Mouse (Mus musculus) B cell, adult 62 days (primary cell): ENCODE measurements around the gene Tmem40. TPM values are rescaled to one million over a fixed set of nuclear protein-coding genes. Genes with fewer than 3 reads are reported as not detected.

Source experiments
- total RNA-seq: library from RNA; stranded (reverse); gene quantifications from 4 replicates; pipeline ENCODE4 v1.2.4, GENCODE M21; 2023

The Tmem40 gene
- total RNA-seq = 0.92 TPM in 1 of 4 replicates, not detected in the others

DNA sequence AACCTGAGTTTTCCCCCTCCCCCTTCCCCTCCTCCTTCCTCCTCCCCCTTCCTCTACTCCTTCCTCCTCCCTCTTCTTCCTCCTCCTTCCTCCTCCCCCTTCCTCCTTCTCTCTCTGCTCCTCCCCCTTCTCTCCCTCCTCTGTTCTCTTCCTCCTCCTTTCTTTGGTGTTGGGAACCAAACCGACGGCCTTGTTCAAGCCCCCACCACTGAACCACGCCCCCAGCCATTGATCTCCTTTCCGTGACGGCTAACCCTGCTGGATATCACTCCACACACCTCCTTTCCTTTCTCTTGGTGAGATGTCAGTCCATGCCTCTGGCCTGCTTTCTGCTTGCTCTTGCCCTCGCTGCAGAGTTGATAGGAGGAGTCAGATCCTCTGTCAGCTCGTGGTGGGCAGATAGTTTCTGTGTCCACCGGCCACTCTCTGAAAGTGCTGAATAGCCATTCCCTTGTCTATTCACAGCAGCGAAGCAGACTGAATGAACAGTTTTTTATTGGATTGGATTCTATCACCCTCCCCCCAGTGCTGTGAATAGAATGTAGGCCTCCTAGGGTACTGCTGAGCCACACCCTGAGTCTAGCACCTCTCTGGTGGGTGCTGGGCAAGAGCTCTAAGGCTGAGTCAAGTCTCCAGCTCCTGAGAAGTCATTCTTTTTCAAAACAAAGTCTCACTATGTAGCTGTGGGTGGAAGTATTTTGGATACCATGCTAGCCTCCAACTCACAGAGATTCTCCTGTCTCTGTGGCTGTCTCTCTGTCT, at the start of gene Tmem40:
Tmem40 (minus strand) TSS at position 416 of the 762 bp plus-strand sequence.

DNA sequence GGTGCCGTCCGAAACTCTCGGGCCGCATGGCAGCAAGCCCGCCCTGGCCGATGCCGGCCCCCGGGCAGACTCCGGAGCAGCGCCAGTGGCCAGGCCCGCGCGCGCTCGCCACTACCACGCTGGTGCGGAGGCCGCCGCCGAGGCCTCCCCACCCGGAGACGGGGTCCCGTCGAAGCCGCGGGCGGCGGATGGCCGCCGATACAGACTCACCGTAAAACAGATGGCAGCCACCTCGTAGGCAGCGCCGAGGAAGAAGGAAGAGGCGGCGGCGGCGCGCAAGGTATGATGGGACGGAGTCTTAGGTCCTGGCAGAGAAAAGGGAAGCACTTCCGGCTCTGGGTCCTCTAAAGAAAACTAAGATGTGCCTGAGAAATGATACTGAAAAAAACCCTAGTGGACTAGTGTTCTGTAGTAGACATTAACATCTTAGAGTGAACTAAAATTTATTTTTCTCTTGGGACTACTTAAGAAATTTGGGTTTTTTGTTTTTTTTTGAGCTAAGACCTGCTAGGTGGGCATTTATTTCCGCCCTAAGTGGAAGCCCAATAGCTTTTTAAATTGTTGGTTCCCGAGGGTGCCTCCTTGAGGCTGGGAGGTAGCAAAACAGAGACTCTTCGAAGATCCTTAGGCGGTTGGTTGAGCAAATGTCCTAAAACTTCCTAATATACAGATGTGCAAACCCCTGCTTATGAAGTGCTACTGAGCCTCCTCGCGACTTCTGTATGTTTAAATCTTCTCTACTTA, 46.5 kb upstream of the Tmem40 start, which contains the start of gene Rpl32:
Rpl32 (minus strand) TSS at position 260 of the 744 bp plus-strand sequence.

DNA sequence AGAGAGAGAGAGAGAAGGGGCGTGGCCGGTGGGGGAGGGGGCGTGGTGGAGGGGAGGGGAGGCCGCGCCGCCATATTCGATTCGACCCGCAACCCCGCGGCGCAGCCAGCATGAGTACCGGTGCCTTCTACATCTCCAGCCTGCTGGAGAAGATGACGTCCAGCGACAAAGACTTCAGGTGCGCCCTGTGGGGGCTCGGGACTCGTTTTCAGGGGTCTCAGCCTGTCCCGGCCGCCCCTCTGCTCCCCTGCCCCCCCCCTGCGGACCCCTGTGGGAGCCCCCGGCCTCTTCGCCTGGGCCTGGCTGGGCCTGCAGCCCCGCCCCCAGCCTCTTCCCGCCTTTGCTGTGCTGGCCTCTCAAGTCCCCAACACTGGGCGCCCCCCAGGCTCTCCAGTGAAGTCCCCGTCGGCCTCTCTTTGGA, 12.3 kb upstream of the Tmem40 start, which contains the start of gene Cand2:
Cand2 (plus strand) TSS at position 38 of the 421 bp plus-strand sequence.

Other genes with a start within 250 kb of the Tmem40 start
- 7.5 to 9.6 TPM (median 8.1 TPM) in 4 replicates for gene Tsen2, start 217.7 kb downstream of the Tmem40 start, total RNA-seq
- not detected in 4 replicates for gene Mkrn2os, start 169.8 kb downstream of the Tmem40 start, total RNA-seq
- gene Mkrn2, start 160.5 kb downstream of the Tmem40 start, total RNA-seq = 26.7 to 42.8 TPM (median 35.7 TPM) in 4 replicates
- gene Raf1, start 85.8 kb downstream of the Tmem40 start, total RNA-seq = 138 to 157 TPM (median 146 TPM) in 4 replicates
- 5.3 to 6.8 TPM (median 6.4 TPM) in 4 replicates for gene Cand2, start 12.1 kb upstream of the Tmem40 start, total RNA-seq
- gene Rpl32, start 46.3 kb upstream of the Tmem40 start, total RNA-seq = 2,398 to 2,648 TPM (median 2,491 TPM) in 4 replicates
- gene Efcab12, start 76.0 kb upstream of the Tmem40 start, total RNA-seq = 0.21 TPM in 1 of 4 replicates, not detected in the others
- gene Mbd4, start 91.0 kb upstream of the Tmem40 start, total RNA-seq = 21.1 to 27.1 TPM (median 22.1 TPM) in 4 replicates
- gene Ift122, start 91.1 kb upstream of the Tmem40 start, total RNA-seq = 3.0 to 5.5 TPM (median 4.0 TPM) in 4 replicates
- not detected in 4 replicates for gene Rho, start 169.3 kb upstream of the Tmem40 start, total RNA-seq
- gene H1foo, start 182.5 kb upstream of the Tmem40 start, total RNA-seq = not detected in 4 replicates
- 34.0 to 45.2 TPM (median 39.3 TPM) in 4 replicates for gene Plxnd1, start 232.6 kb upstream of the Tmem40 start, total RNA-seq